Mouse (Mus musculus): ENCODE data around the gene Elf4. TPM values are rescaled to one million over a fixed set of nuclear protein-coding genes. Genes with fewer than 3 reads are reported as not detected.

Elf4 gene
- 3.4 and 4.0 TPM in 2 replicates for total RNA-seq (2012; rRNA removed)
- 10 to 100 TPM in 1 of 2 experiments, not detected in 1; 15.3 TPM for polyA plus RNA-seq (2012; ENCODE audit: insufficient read depth in 1 of 2, insufficient read length in 2 of 2, low read depth in 1 of 2, low replicate concordance in 2 of 2, missing spikeins in 1 of 2)

DNA sequence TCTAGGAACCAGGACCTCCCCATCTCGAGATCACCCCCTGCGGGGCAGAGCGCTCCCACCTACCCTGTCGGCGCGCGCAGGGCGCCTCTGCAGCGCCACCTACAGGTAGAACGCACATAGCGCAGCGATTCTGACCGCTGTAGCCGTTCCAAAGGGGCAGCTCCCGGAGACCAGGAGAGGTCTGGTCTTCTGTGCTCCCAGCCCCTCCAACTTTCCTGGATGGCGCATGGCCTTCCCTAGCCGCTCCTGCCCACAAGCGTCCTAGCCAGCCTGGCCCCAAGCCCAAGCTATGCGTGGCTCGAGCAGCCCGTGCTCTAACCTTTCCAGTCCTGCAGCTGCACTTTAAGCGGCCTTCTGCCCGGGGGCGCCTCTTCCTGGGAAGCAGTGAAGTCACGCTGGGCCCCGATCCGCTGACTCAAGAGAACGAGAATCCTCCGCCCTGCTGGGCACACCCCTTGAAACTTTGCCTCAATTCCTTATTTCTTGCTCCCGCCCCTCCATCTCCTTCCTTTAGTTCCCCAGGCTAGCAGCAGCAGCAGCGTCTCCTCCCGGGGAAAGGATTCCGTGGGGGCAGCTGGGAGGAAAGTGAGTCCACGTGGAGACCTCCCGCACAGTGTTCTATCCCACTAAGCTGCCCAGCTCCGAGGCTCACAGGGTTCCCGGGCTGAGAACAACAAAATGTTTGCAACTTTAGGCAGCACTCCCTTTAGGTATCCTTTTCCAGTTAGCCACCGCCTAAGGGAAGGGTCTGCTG lies at the start of gene Elf4:
TSS of gene Elf4 (minus strand) at position 379 of the 754 bp plus-strand sequence.
- Histone ChIP-seq H3K4me3 (ENCODE audit: control insufficient read depth in 1 of 2, insufficient read depth in 1 of 2, low read depth in 2 of 2, low read length in 2 of 2) (peak within 1 kb of the TSS; percentile 70 to 87), H3K27me3 (ENCODE audit: control insufficient read depth in 1 of 2, insufficient read depth in 2 of 2, low read length in 2 of 2) (no peaks in the 10 kb centered on the region), H3K4me1 (ENCODE audit: control insufficient read depth in 1 of 2, insufficient read depth in 2 of 2, low read length in 2 of 2) (peaks cover 1 to 21% of the 10 kb centered on the region in 2 experiments; a peak in 2 of 4 replicates), H3K9ac (ENCODE audit: control insufficient read depth, low read depth, low read length, poor library complexity, severe bottlenecking) (peak within 1 kb of the TSS; percentile 81), H3K36me3 (ENCODE audit: control insufficient read depth in 1 of 2, insufficient read depth in 2 of 2, low read length in 2 of 2) (peaks cover 0 to 22% of the 10 kb centered on the region in 2 experiments; a peak in 2 of 4 replicates), H3K79me2 (ENCODE audit: control insufficient read depth, insufficient read depth, low read length, poor library complexity) (no peaks in the 10 kb centered on the region; the same call in 1 of the 2 replicates), H3K9me3 (replicated peaks; ENCODE audit: insufficient read depth, low read length) (no peaks in the 10 kb centered on the region), H3K27ac (ENCODE audit: control insufficient read depth, low read depth, low read length) (no peak within 1 kb of the TSS)
- DNase-seq (ENCODE audit: low read depth, low spot score) = peak; percentile 70
- TF ChIP-seq USF2 (IDR thresholded peaks at IDR 0.05; ENCODE audit: borderline replicate concordance in 1 of 2, insufficient read depth in 1 of 2, low read depth in 1 of 2, low read length in 2 of 2) = no peak
- no peak for TF ChIP-seq SIN3A (IDR thresholded peaks at IDR 0.05; ENCODE audit: low read length)
- no peak for TF ChIP-seq ETS1 (IDR thresholded peaks at IDR 0.05; ENCODE audit: low read depth, low read length)
- TF ChIP-seq MXI1 (IDR thresholded peaks at IDR 0.05; ENCODE audit: low read depth, low read length) = no peak
- no peak for TF ChIP-seq UBTF (IDR thresholded peaks at IDR 0.05; ENCODE audit: borderline replicate concordance, insufficient read depth, low read depth, low read length)
- TF ChIP-seq CHD1 (IDR thresholded peaks at IDR 0.05; ENCODE audit: low read depth, low read length) = no peak
- TF ChIP-seq HCFC1 (IDR thresholded peaks at IDR 0.05; ENCODE audit: low read depth, low read length) = no peak
- peak in 1 of 2 experiments; percentile 27; a peak in 1 of 4 replicates for TF ChIP-seq POLR2A (IDR thresholded peaks at IDR 0.05; ENCODE audit: control insufficient read depth in 1 of 2, insufficient read depth in 1 of 2, low read depth in 1 of 2, low read length in 2 of 2, poor library complexity in 1 of 2)
- TF ChIP-seq MYC (IDR thresholded peaks at IDR 0.05; ENCODE audit: low read depth, low read length) = no peak
- no peak for TF ChIP-seq ZC3H11A (IDR thresholded peaks at IDR 0.05; ENCODE audit: low read depth, low read length)
- TF ChIP-seq NRF1 (IDR thresholded peaks at IDR 0.05; ENCODE audit: insufficient read depth, low read depth, low read length, poor library complexity, severe bottlenecking) = peak; percentile 42
- peak; percentile 74 to 89 (median 77) for TF ChIP-seq CTCF (IDR thresholded peaks at IDR 0.05 in 2 of 3, conservative IDR thresholded peaks at IDR 0.05 in 1 of 3; ENCODE audit: control insufficient read depth in 1 of 3, insufficient read depth in 1 of 3, low read depth in 2 of 3, low read length in 3 of 3, poor library complexity in 1 of 3, severe bottlenecking in 1 of 3)
- no peak for TF ChIP-seq TAL1 (IDR thresholded peaks at IDR 0.05; ENCODE audit: low read length)
- TF ChIP-seq TBP (IDR thresholded peaks at IDR 0.05; ENCODE audit: low read depth, low read length) = no peak
- no peak for TF ChIP-seq POLR2AphosphoS2 (IDR thresholded peaks at IDR 0.05; ENCODE audit: low read length)
- TF ChIP-seq KAT2A (conservative IDR thresholded peaks at IDR 0.05; ENCODE audit: low read depth, low read length) = no peak
- TF ChIP-seq USF1 (IDR thresholded peaks at IDR 0.05; ENCODE audit: low read depth, low read length) = no peak
- no peak for TF ChIP-seq POLR2AphosphoS5 (IDR thresholded peaks at IDR 0.05; ENCODE audit: borderline replicate concordance, low read depth, low read length)
- TF ChIP-seq RAD21 (IDR thresholded peaks at IDR 0.05; ENCODE audit: low read depth, low read length) = peak; percentile 33
- peak; percentile 49 for TF ChIP-seq SMC3 (IDR thresholded peaks at IDR 0.05; ENCODE audit: low read depth, low read length)
